Mouse (Mus musculus) left cerebral cortex, postnatal 10 days (tissue): ENCODE measurements around the gene Krt36. TPM values are rescaled to one million over a fixed set of nuclear protein-coding genes. Genes with fewer than 3 reads are reported as not detected.

Source experiments
- DNase-seq, 2 experiments: peaks; one replicate each; pipeline ENCODE4 v3.0.0; 2021 to 2022; ENCODE audit warnings: low spot score in 2 of 2, mixed read lengths in 1 of 2; ENCODE audit errors: extremely low spot score in 1 of 2
- intact Hi-C: fragments of 180-260 bp; cut with DNase I; formaldehyde crosslinking; loops from one replicate; pipeline ENCODE4 v1.15.1; 2025
- total RNA-seq, 2 experiments: library from RNA; stranded (reverse); gene quantifications; 2 replicates each; pipeline ENCODE4 v1.2.3; 2021

Gene Krt36
- total RNA-seq = not detected

DNA sequence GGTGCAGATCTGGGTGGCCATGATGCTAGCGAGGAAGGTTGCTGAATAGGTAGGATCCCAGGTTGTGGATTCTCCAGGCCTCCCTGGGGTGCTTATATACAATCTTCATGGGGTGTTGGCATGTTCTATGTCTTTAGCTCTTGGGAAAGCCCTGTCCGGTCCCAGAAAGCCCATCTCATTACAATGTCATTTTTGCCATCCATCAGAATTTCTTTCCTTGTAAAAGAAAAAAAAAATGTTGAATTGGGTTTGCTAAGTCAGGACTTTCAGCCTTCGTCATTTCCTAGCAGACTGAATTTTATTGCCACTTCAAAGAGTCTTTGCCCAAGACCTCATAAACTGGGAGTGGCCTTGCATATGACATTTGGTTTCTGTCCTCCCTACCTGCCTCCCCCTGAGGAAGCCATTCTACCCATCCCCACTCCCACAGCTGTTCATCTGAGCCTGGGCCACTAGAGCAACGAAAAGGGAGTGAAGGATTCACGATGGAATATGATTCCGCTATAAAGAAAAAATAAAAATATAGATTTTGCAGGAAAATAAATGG is at the start of gene Krt36:
Gene Krt36 (minus strand): TSS at position 51 of the 547 bp plus-strand sequence.
- no peak for DNase-seq
- intact Hi-C loops = no loop called here

DNA sequence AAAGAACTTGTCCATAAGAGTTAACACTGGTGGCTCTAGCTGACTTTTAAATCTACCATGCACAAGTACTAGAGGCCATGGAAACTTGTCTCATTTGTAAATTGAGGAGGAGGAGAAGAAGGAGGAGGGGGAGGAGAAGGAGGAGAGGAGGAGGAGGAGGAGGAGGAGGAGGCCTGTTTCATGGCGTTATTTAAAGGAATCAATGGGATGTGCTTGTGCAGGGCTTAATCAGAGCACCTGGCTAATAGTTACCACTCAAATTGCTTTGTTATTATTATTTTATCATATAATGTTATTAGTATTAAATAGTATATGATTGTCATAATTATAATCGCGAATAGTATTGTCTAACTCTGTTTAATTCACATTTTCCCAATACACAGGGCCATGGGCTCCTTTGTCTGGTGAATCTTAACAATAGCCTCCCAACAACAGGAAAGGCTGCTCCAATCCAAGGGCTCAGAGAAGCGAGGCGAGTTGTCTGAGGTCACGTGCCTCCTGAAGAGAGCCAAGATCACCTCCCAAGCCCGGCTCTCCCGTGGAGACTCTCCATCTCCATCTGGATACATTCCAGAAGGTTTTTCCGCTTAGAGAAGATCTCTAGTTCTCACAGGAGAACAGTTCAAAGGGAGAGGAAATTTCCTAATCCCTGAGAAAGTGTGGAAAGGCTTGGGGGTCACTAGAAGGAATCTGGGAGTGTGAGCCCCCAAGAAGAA is 43.3 kb upstream of the Krt36 start, which contains the start of gene Krt19:
Gene Krt19 (minus strand): TSS at position 51 of the 716 bp plus-strand sequence.
- intact Hi-C loops = no loop called here
- DNase-seq = peak in 1 of 2 experiments; percentile 41

DNA sequence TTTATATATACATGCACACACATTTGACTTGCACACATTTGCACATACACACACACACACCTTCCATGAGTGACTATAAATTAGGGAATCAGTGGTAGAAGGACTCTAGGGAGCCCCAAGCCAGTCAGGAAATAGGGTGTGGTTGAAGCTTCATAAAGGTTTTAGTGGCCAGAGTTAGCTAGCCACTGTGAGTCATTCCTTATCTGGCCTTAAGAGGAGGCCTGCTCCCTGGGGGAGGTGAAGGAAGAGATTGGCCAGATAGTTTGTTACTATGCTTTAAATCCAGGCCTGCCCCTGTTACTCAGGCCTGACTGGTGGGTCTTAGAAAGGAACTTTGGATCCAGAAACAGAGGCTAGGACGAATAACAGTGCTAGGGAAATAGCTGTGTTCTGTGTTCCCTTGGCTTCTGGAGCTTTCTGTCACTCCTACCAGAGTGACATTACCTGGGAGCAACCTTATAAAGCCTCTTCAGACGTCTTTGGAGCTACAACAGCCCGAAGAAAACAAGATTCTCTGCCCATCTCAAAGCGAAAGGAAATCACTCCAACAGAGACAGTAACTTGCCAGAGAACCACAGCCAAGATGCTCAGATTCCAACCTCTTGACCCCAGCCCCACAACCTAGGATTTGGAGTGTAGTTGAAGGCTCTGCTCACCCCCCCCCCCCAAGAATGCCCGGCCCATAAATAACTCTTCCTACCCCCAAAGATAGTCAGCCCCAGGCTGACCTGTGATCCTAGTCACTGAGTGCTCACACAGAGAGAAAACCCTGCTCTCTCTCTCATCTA is 42.3 kb upstream of the Krt36 start:
- intact Hi-C loops = no loop called here
- no peak for DNase-seq

DNA sequence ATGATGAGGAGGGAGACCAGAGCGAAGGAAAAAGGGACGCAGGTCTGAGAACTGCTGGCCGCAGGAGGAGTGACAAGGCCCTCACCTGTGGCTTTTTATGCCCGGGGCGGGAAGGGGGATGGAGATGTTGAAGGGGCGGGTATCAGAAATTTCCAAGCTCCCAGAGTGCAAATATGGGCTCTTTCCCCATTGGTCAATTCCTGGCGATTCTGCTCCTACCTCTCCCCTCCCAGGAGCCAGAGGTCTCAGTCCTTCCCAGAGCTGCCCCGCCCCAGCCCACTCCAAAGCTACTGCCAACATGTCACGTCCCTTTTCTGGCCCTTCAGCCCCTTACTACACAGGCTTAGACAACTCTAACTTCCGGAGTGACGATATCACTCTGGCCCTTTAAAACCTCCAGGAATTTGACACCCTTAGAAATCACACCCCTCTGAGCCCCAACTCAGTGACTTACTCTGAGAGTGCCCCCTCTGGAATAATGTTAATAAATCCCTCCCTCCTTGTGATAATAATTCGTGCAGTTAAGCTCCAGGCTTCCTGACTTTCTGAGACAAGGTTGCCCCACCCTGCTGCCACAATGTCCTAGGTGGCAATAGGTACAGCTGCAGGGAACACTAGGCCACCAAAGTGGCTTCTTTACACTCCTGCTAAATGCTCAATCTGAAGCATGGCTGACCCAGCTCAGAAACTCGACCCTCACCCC is 40.6 kb upstream of the Krt36 start:
- intact Hi-C loops = no loop called here
- DNase-seq = no peak

DNA sequence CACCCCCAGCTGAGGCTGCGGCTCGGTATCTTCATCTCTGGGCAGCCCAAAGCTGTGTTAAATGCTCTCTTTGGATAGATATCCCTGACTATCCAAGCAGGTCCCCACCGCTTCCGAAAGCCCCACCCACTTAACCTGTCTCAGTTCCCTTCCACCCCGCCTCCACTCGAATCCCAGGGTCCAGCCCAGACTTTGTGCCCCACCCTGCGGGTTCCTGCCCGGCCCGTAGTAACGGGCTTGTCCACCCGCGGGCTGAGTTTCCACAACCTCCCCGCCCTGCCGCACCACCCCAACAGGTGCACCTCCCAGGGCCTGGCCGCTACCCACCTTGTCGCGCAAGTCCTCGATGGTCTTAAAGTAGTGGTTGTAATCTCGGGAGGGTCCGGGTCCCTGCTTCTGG is 39.7 kb upstream of the Krt36 start:
- DNase-seq = no peak
- intact Hi-C loops = no loop called here

DNA sequence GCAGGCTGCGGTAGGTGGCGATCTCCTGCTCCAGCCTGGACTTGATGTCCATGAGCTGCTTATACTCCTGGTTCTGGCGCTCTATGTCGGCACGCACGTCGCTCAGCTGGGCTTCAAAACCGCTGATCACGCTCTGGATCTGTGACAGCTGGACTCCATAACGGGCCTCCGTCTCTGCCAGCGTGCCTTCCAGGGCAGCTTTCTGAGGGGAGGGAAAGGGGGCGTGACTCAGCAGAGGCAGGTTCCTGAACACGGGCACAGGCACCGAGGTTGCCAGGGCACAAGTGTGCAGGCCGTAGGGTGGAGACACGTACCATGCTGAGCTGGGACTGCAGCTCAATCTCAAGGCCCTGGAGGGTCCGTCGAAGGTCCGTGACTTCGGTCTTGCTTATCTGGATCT is 35.5 kb upstream of the Krt36 start:
- intact Hi-C loops = no loop called here
- no peak for DNase-seq

- DNase-seq = no peak
- intact Hi-C loops = no loop called here
Observed at GRCm38 (mm10) chr11:100139391-100139790, 34.0 kb upstream of the Krt36 start.

DNA sequence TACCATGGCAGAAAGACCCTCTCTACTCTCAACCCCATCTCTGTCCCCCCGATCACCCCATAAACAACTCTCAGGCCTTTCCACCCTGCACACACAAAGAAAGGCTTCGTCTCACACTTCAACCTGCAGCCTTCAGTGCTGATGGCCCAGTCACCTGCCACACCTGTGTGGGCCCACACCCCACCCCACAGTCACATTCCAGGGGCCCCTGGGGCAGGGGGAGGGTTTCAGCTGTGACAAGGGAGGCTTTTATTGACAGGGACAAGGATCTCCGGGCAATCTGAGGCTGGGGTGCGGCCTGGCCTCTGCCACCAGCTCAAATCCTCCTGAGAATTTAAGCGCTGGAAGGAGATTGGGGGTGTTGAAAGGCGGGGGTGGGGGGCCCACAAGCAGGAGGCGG is 33.4 kb upstream of the Krt36 start:
- intact Hi-C loops = no loop called here

DNA sequence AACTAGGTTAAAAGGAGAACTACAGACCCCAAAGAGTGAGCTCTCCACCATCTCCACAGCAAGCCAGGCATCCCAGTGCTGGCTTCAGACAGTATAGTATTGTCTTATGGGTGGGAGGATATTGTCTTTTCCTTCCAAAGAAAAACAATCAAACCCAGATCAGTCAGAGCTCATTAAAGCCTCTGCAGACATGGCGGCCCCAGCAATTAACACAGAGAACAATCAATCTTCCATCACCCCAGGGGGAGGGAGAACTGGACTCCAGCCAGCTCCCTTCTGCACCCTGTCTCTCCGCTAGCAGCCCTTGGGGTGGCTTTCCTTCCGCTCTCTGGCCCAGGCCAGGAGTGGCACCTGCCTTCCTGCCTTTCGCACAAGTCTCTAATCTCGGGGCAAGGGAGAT is 32.3 kb upstream of the Krt36 start:
- peak in 1 of 2 experiments; percentile 39 for DNase-seq
- intact Hi-C loops = no loop called here

More for the DNA sequence above, 33.4 kb upstream of the Krt36 start:
- DNase-seq = no peak

GRCm38 (mm10) chr11:100136559-100136958 is 31.1 kb upstream of the Krt36 start:
- no peak for DNase-seq
- intact Hi-C loops = no loop called here

GRCm38 (mm10) chr11:100135731-100136130 is 30.3 kb upstream of the Krt36 start, which contains the start of gene Krt15:
Krt15 (minus strand) TSS chr11:100135928.
- intact Hi-C loops = no loop called here
- no peak for DNase-seq

DNA sequence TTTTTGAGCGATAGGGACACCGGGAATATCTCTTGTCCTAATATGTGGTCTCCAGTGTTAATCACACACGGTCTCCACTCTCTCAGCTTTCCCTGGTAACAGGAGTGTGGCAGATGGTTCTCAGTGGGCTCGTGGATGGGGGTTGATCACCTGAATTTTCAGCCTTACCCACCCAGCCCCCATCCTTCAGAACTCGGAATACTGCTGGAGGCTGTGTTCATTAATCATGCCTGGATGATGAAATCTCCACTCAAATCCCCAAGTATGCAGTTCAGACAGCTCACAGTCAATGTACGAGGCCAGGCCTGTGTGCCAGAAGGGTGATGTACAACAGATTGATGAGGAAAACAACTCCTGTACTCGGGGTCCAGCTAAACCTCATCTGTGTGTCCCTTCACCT is 19.5 kb upstream of the Krt36 start:
- intact Hi-C loops = no loop called here
- DNase-seq = no peak

- no peak for DNase-seq
- intact Hi-C loops = no loop called here
Observed at GRCm38 (mm10) chr11:100121466-100121865, 16.0 kb upstream of the Krt36 start, which contains the start of gene Krt13. Krt13 (minus strand) TSS chr11:100121566.

GRCm38 (mm10) chr11:100120331-100120730 is 14.9 kb upstream of the Krt36 start:
- intact Hi-C loops = no loop called here
- no peak for DNase-seq

- no peak for DNase-seq
- intact Hi-C loops = no loop called here
Observed at GRCm38 (mm10) chr11:100113742-100114029, 8.3 kb upstream of the Krt36 start.

DNA sequence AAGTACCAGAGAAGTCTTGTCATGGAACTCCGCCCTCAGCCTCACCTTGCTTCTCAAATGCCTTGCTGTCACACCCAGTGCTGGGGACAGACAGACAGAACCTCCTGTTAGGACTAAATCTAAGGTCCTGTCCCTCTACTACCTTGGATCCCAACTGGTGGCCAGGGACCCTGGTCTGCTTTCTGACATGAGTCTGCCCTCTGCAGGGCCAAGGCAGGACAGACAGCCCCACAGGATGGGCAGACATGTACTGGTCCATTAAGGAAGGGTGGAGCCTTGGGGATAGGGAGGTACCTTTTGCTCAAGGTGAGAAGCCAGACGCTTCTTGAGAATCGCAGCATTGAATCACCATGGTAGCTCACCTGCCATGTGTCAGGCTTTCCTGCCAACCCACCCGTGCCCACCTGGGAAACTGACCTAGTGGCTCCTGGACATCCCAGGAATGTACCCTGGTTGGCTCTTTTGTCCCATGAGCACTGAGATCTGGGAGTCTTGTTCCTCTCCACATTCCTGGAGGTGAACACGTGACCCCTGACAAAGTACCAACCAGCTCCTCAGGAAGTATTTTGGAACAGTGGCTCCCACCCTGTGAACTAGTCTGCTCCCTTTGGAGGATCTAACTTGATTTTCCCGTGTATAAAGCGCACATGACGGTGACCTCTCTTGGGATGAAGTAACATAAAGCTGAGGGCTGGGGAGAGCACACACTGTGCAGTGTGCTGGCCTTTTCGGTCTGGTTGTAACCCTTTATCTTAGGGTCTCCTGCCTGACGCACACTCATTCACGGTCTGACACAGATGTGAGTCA is 7.7 kb upstream of the Krt36 start:
- intact Hi-C loops = no loop called here
- no peak for DNase-seq

- DNase-seq = no peak
- intact Hi-C loops = no loop called here
Observed at GRCm38 (mm10) chr11:100102693-100103429, 2.6 kb downstream of the Krt36 start.

- intact Hi-C loops = no loop called here
- DNase-seq = no peak
Observed at GRCm38 (mm10) chr11:100100391-100100790, 5.0 kb downstream of the Krt36 start.
